Mouse (Mus musculus): ENCODE measurements around the gene Tcaf3. TPM values are rescaled to one million over a fixed set of nuclear protein-coding genes. Genes with fewer than 3 reads are reported as not detected.

The Tcaf3 gene
- polyA plus RNA-seq, 1 experiment: not detected

DNA sequence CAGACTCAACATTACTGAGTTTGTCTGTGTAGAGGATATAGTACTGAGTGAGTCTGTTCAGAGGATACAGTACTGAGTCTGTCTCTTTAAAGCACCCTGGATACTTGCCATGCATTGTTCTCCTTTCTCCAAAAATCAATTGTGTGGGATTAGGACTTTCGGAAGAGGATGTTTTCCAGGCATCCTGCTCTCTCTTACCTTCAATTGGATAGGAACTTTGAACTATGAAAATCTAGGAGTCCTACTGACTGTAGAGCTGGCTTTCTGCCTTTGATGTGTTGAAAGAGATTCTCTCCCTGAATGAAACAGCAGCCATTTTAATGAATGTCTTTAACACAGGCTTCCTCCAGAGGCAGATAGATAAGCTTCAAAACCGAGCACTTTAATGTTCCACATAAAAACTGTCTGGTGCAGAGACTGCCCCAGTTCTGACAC lies 52.0 kb downstream of the Tcaf3 start:
- TF ChIP-seq CTCF (IDR thresholded peaks at IDR 0.05; ENCODE audit: extremely low read depth, insufficient read depth, insufficient read length, insufficient replicate concordance) (no peak), POLR2A (IDR thresholded peaks at IDR 0.05; ENCODE audit: low read depth, low read length) (no peak)
- Histone ChIP-seq H3K36me3 (ENCODE audit: control insufficient read depth, insufficient read depth, low read length) (no peaks in the 10 kb centered on the region), H3K27me3 (ENCODE audit: control insufficient read depth, insufficient read depth, low read length) (no peaks in the 10 kb centered on the region), H3K4me1 (ENCODE audit: control insufficient read depth, insufficient read depth, insufficient read length) (no peaks in the 10 kb centered on the region), H3K27ac (ENCODE audit: insufficient read depth, low read length) (no peak overlapping the region), H3K4me3 (ENCODE audit: extremely low read depth, insufficient read depth, insufficient read length) (no peak overlapping the region)
- DNase-seq (ENCODE audit: low read depth in 1 of 2, low spot score in 2 of 2): no peak
- 73% methylated on average over 2 of the region's 2 CpGs for whole genome bisulfite sequencing

DNA sequence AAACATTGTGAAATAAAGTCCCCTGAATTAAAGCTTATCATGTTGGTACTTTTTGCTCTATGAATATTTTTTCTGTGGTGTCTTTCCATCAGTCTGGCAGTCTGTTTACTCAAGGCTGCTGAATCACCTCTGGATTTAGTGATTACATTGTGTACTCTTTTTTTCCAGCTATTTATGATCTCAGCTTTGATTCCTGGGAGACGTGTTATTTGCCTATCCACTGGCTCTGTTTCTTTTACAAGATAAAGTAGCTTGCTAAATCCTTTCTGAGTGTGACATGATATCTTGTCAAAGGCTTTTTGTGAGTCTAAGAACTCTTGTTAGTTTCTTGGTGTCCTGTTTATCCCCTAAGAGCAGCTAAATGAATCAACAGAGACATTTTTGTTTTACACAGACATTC lies 52.6 kb downstream of the Tcaf3 start:
- no peak for DNase-seq (ENCODE audit: low read depth in 1 of 2, low spot score in 2 of 2)
- TF ChIP-seq CTCF (IDR thresholded peaks at IDR 0.05; ENCODE audit: extremely low read depth, insufficient read depth, insufficient read length, insufficient replicate concordance) (no peak), POLR2A (IDR thresholded peaks at IDR 0.05; ENCODE audit: low read depth, low read length) (no peak)
- 74% methylated on average over 1 of the region's 1 CpGs for WGBS
- H3K27me3 ChIP-seq (ENCODE audit: control insufficient read depth, insufficient read depth, low read length): no peaks in the 10 kb centered on the region
- H3K36me3 ChIP-seq (ENCODE audit: control insufficient read depth, insufficient read depth, low read length): no peaks in the 10 kb centered on the region
- no peaks in the 10 kb centered on the region for H3K4me1 ChIP-seq (ENCODE audit: control insufficient read depth, insufficient read depth, insufficient read length)
- no peak overlapping the region for H3K27ac ChIP-seq (ENCODE audit: insufficient read depth, low read length)
- no peak overlapping the region for H3K4me3 ChIP-seq (ENCODE audit: extremely low read depth, insufficient read depth, insufficient read length)

DNA sequence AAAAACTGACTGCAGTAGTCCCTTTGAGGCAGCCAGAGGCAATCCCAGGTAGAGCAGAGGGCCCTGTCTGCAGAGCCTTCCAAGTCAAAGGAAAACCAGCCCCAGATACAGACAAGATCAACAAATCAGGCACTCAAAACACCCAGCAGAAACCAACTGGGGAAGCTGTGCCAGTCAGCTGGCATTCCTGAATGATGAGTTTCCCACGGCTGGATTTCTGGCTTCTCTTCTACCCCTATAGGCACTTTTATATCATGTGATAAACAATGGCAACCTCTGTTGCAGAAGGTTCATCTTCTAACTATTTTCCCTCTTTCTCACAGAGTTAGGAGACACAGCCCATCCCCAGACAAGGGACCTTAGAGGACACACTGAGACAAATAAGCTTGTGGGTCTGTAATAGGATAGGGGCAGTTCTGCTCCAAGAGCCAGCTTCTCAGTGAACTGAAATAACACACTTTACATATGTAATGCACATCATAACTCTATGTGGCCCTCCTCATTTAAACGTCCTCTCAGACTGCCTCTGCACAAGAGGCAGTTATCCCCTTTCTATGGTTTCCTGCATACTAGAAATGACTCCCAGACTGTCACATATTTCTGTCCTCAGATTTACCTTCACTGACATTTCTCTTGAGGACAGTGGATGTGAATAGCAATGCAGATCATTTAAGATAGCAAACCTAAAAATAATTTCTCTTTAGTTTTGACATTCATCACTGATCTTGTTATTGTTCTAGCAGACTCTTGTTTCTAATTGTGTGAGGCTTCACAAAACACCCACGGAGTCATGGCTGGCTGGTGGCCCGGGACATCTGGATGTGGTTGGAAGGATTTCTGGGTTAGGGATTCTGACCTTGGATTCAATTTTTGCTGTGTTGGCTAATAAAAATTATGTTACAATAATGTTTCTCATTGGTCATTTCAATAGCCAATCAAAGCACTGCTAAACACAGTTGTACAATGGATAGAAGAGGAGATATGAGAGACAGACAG lies 55.2 kb downstream of the Tcaf3 start:
- TF ChIP-seq POLR2A (IDR thresholded peaks at IDR 0.05; ENCODE audit: low read depth, low read length) (no peak), CTCF (IDR thresholded peaks at IDR 0.05; ENCODE audit: extremely low read depth, insufficient read depth, insufficient read length, insufficient replicate concordance) (no peak)
- no peak overlapping the region for H3K4me3 ChIP-seq (ENCODE audit: extremely low read depth, insufficient read depth, insufficient read length)
- DNase-seq (ENCODE audit: low read depth in 1 of 2, low spot score in 2 of 2): no peak
- H3K27me3 ChIP-seq (ENCODE audit: control insufficient read depth, insufficient read depth, low read length): no peaks in the 10 kb centered on the region
- no peak overlapping the region for H3K27ac ChIP-seq (ENCODE audit: insufficient read depth, low read length)
- 68% methylated on average over 4 of the region's 4 CpGs for WGBS
- no peaks in the 10 kb centered on the region for H3K36me3 ChIP-seq (ENCODE audit: control insufficient read depth, insufficient read depth, low read length)
- H3K4me1 ChIP-seq (ENCODE audit: control insufficient read depth, insufficient read depth, insufficient read length): no peaks in the 10 kb centered on the region

DNA sequence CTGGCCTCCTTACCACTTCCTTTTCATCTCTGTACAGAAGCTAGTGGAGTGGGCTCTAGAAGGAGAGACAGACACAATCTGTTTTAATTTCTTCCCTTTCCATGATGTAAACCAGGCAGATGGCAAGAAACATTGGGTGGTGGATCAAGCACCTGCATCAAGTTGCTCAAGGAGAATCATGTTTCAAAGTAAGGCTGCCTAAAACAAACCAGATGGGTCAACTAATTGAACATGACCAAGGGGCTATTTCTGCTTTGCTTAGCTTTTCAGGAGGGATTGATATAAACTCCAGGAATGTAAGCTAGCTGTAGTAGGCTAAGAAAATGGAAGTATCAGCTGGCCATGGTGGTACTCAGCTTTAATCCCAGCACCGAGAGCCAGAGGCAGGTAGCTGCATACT lies 56.8 kb downstream of the Tcaf3 start:
- WGBS: 86% methylated on average over 1 of the region's 1 CpGs
- TF ChIP-seq POLR2A (IDR thresholded peaks at IDR 0.05; ENCODE audit: low read depth, low read length) (no peak), CTCF (IDR thresholded peaks at IDR 0.05; ENCODE audit: extremely low read depth, insufficient read depth, insufficient read length, insufficient replicate concordance) (no peak)
- H3K4me3 ChIP-seq (ENCODE audit: extremely low read depth, insufficient read depth, insufficient read length): no peak overlapping the region
- DNase-seq (ENCODE audit: low read depth in 1 of 2, low spot score in 2 of 2): no peak
- no peaks in the 10 kb centered on the region for H3K4me1 ChIP-seq (ENCODE audit: control insufficient read depth, insufficient read depth, insufficient read length)
- no peaks in the 10 kb centered on the region for H3K27me3 ChIP-seq (ENCODE audit: control insufficient read depth, insufficient read depth, low read length)
- H3K27ac ChIP-seq (ENCODE audit: insufficient read depth, low read length): no peak overlapping the region
- no peaks in the 10 kb centered on the region for H3K36me3 ChIP-seq (ENCODE audit: control insufficient read depth, insufficient read depth, low read length)

DNA sequence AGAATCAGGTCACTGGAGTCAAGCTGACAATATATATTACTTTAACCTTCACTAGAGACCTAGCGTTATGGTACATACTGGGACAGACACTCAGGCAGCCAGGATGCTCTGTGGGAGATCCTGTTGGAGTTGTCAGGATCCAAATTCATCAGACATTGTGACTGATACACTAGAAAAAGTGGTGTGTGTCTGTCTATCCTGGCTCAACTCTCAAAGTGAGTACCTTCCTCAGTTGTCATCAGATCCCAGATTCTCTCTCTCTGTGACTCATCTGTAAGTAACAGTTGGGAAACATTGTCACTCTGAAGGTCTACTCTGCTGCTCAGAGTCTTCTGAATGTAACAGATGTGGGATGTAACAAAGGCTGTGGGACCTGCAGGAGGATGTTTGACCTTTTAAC lies 57.8 kb downstream of the Tcaf3 start:
- WGBS: 82% methylated on average over 1 of the region's 1 CpGs
- H3K27ac ChIP-seq (ENCODE audit: insufficient read depth, low read length): no peak overlapping the region
- DNase-seq (ENCODE audit: low read depth in 1 of 2, low spot score in 2 of 2): no peak
- TF ChIP-seq CTCF (IDR thresholded peaks at IDR 0.05; ENCODE audit: extremely low read depth, insufficient read depth, insufficient read length, insufficient replicate concordance): no peak
- no peak for TF ChIP-seq POLR2A (IDR thresholded peaks at IDR 0.05; ENCODE audit: low read depth, low read length)
- no peaks in the 10 kb centered on the region for H3K4me1 ChIP-seq (ENCODE audit: control insufficient read depth, insufficient read depth, insufficient read length)
- no peaks in the 10 kb centered on the region for H3K27me3 ChIP-seq (ENCODE audit: control insufficient read depth, insufficient read depth, low read length)
- no peak overlapping the region for H3K4me3 ChIP-seq (ENCODE audit: extremely low read depth, insufficient read depth, insufficient read length)
- H3K36me3 ChIP-seq (ENCODE audit: control insufficient read depth, insufficient read depth, low read length): no peaks in the 10 kb centered on the region

Other genes starting within 250 kb of the Tcaf3 start
- gene Zyx, start 248.1 kb downstream of the Tcaf3 start, polyA plus RNA-seq (2012; rRNA removed): 184 and 228 TPM in 2 replicates
- gene Epha1, start 224.4 kb downstream of the Tcaf3 start, polyA plus RNA-seq (2012; rRNA removed): 0.18 and 0.19 TPM in 2 replicates
- 0.13 and 0.69 TPM in 2 replicates for gene Tas2r143, start 197.5 kb downstream of the Tcaf3 start, polyA plus RNA-seq (2012; rRNA removed)
- gene Tas2r135, start 192.3 kb downstream of the Tcaf3 start, polyA plus RNA-seq (2012; rRNA removed): 0.07 and 0.13 TPM in 2 replicates
- gene Tas2r126, start 163.2 kb downstream of the Tcaf3 start, polyA plus RNA-seq (2012; rRNA removed): 0.09 TPM in 1 of 2 replicates, not detected in the other
- not detected in 2 replicates for gene Olfr458, start 132.5 kb downstream of the Tcaf3 start, polyA plus RNA-seq (2012; rRNA removed)
- not detected in 2 replicates for gene Olfr457, start 121.4 kb downstream of the Tcaf3 start, polyA plus RNA-seq (2012; rRNA removed)
- 0.09 TPM in 1 of 2 replicates, not detected in the other for gene Olfr456, start 110.5 kb downstream of the Tcaf3 start, polyA plus RNA-seq (2012; rRNA removed)
- gene Olfr455, start 50.1 kb downstream of the Tcaf3 start, polyA plus RNA-seq (2012; rRNA removed): not detected in 2 replicates
- 0.27 and 0.49 TPM in 2 replicates for gene Tcaf2, start 47.6 kb upstream of the Tcaf3 start, polyA plus RNA-seq (2012; rRNA removed)
- gene Tcaf1, start 112.4 kb upstream of the Tcaf3 start, polyA plus RNA-seq (2012; rRNA removed): 2.5 and 2.9 TPM in 2 replicates
- not detected in 2 replicates for gene Olfr453, start 141.7 kb upstream of the Tcaf3 start, polyA plus RNA-seq (2012; rRNA removed)
- gene Olfr38, start 158.7 kb upstream of the Tcaf3 start, polyA plus RNA-seq (2012; rRNA removed): not detected in 2 replicates
- gene Olfr452, start 187.4 kb upstream of the Tcaf3 start, polyA plus RNA-seq (2012; rRNA removed): not detected in 2 replicates
- not detected in 2 replicates for gene Olfr450, start 214.2 kb upstream of the Tcaf3 start, polyA plus RNA-seq (2012; rRNA removed)
- not detected in 2 replicates for gene Olfr449, start 236.7 kb upstream of the Tcaf3 start, polyA plus RNA-seq (2012; rRNA removed)